ENCODE assay signal across 26 mouse cellular contexts in genomic region chr3:109008180-109008579, GRCm38 (mm10).
"Had no signal": no experiment of that assay in that cellular context is flagged by ENCODE, and none has a peak within 500 bp of the region (broad histone marks: within the 10 kb centered on the region; RNA-seq: fewer than 3 reads in every experiment).

No protein-coding gene starts in this region.

- H3K4me2 ChIP-seq: heart, embryonic 12.5 days; hindbrain, embryonic 12.5 days; hindbrain, embryonic 14.5 days; kidney, embryonic 15.5 days; limb, embryonic 12.5 days; liver, embryonic 11.5 days had no signal

- H3K4me1 ChIP-seq: hindbrain, embryonic 10.5 days; limb, embryonic 12.5 days had no signal

- H3K4me3 ChIP-seq: heart, embryonic 10.5 days; heart, embryonic 12.5 days; hindbrain, embryonic 10.5 days; hindbrain, embryonic 12.5 days; kidney, embryonic 15.5 days; limb, embryonic 10.5 days; limb, embryonic 12.5 days had no signal

- H3K9me3 ChIP-seq: heart, embryonic 10.5 days; heart, embryonic 12.5 days; hindbrain, embryonic 10.5 days; hindbrain, embryonic 12.5 days; kidney, embryonic 15.5 days; limb, embryonic 10.5 days; limb, embryonic 12.5 days had no signal

- H3K9ac ChIP-seq: heart, embryonic 12.5 days; hindbrain, embryonic 12.5 days; hindbrain, embryonic 14.5 days; kidney, embryonic 15.5 days; limb, embryonic 12.5 days had no signal

- H3K36me3 ChIP-seq: heart, embryonic 10.5 days; heart, embryonic 12.5 days; hindbrain, embryonic 10.5 days; hindbrain, embryonic 12.5 days; kidney, embryonic 15.5 days; limb, embryonic 10.5 days; limb, embryonic 12.5 days had no signal

- ATAC-seq: hindbrain, embryonic 16.5 days; inflammation-experienced regulatory T-cells, adult 6 months; intestine, embryonic 16.5 days had no signal

- H3K27me3 ChIP-seq: heart, embryonic 12.5 days; hindbrain, embryonic 12.5 days; kidney, embryonic 15.5 days; limb, embryonic 12.5 days had no signal

- DNase-seq: gastrocnemius, postnatal 14 days; gastrocnemius, postnatal 36 days; heart, adult 18-20 months; heart, postnatal 10 days; heart, postnatal 4 days; kidney, adult 11 months; kidney, adult 2 months; kidney, adult 9 months; kidney, postnatal 14 days; kidney, postnatal 36 days; layer of hippocampus, adult 9-11 months; layer of hippocampus, postnatal 36 days; liver had no signal

- H3K27ac ChIP-seq: heart, embryonic 10.5 days; hindbrain, embryonic 10.5 days; hindbrain, embryonic 12.5 days; hindbrain, embryonic 14.5 days; kidney, embryonic 15.5 days; kidney, postnatal 0 days; limb, embryonic 10.5 days; limb, embryonic 12.5 days had no signal
